Mouse (Mus musculus) testis, adult 2 months (tissue): ENCODE results near the gene Nrxn2.

Experiments used
- CTCF ChIP-seq: fragments of 200-500 bp; IDR thresholded peaks from 2 replicates; pipeline ENCODE4 v1.5.1; 2012; ENCODE audit warnings: low read depth, mild to moderate bottlenecking, inconsistent platforms, low read length, moderate library complexity; ENCODE audit not compliant: control insufficient read depth, insufficient read depth, insufficient replicate concordance
- POLR2A ChIP-seq: fragments of 200-500 bp; IDR thresholded peaks from 2 replicates; pipeline ENCODE4 v1.6.1; 2012; ENCODE audit warnings: low read depth, mild to moderate bottlenecking, inconsistent platforms, low read length, moderate library complexity; ENCODE audit not compliant: control insufficient read depth

DNA sequence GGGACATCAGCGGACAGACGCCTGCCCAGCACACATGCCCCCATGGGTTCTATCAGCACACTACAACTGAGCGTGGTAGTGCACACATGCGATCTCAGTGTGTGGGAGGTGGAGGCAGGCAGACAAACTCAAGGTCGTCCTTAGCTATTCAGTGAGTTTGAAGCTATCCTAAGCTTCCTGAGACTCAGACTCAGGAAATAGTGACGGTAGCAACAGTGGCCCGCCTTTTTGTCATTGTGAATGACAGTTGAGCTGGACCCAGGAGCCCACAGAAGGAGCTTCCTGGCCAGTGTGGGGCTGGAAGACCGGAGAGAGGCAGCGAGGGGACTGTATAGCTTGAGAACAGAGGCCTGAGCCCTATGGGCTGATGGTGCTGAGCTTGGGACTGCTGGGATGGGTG, 54.3 kb downstream of the Nrxn2 start:
- TF ChIP-seq POLR2A (no peak), CTCF (no peak)
